Mouse (Mus musculus) right cerebral cortex, postnatal 4 days (tissue): ENCODE measurements around the gene Myl10.

ENCODE experiments used
- DNase-seq: peaks from one replicate; pipeline ENCODE4 v3.0.0-alpha.2; 2022

Gene Myl10

GRCm38 (mm10) chr5:136706803-136707202, 13.9 kb downstream of the Myl10 start:
- DNase-seq: peak; percentile 80

- no peak for DNase-seq
Measured at GRCm38 (mm10) chr5:136708116-136708515, 15.2 kb downstream of the Myl10 start.

GRCm38 (mm10) chr5:136710742-136711141, 17.8 kb downstream of the Myl10 start:
- DNase-seq: peak; percentile 32

- peak; percentile 30 for DNase-seq
Measured at GRCm38 (mm10) chr5:136714232-136714875, 21.4 kb downstream of the Myl10 start.

- DNase-seq: peak; percentile 84
Measured at GRCm38 (mm10) chr5:136714879-136715278, 21.9 kb downstream of the Myl10 start.

- DNase-seq: no peak
Measured at GRCm38 (mm10) chr5:136716696-136717572, 24.0 kb downstream of the Myl10 start.

- DNase-seq: no peak
Measured at GRCm38 (mm10) chr5:136717573-136717854, 24.6 kb downstream of the Myl10 start.

- DNase-seq: no peak
Measured at GRCm38 (mm10) chr5:136718656-136719055, 25.7 kb downstream of the Myl10 start.

GRCm38 (mm10) chr5:136721596-136721995, 28.6 kb downstream of the Myl10 start:
- no peak for DNase-seq

GRCm38 (mm10) chr5:136726271-136726670, 33.3 kb downstream of the Myl10 start:
- peak; percentile 25 for DNase-seq

- no peak for DNase-seq
Measured at GRCm38 (mm10) chr5:136738918-136739317, 46.0 kb downstream of the Myl10 start.

GRCm38 (mm10) chr5:136746596-136746995, 53.6 kb downstream of the Myl10 start:
- DNase-seq: no peak
